Mouse (Mus musculus): ENCODE measurements around the gene Fkbp6.
A peak's percentile ranks its signal among the peaks of the same experiment; 100 is the strongest.
"Not testable (repeated sequence)": the region's sequence is repeated elsewhere in the genome, so short reads cannot be mapped to it uniquely, and the experiment has no call there.

Gene Fkbp6

GRCm38 (mm10) chr5:135349862-135350261 lies at the start of gene Fkbp6:
Gene Fkbp6 (minus strand): TSS chr5:135350044.
- DNase-seq (ENCODE audit: low read depth, low spot score) = no peak

- no peak for DNase-seq (ENCODE audit: low read depth, low spot score)
Observed at GRCm38 (mm10) chr5:135399382-135399781, 49.5 kb upstream of the Fkbp6 start.

GRCm38 (mm10) chr5:135395826-135396225 lies 46.0 kb upstream of the Fkbp6 start:
- no peak for DNase-seq (ENCODE audit: low read depth, low spot score)

GRCm38 (mm10) chr5:135394004-135394823 lies 44.4 kb upstream of the Fkbp6 start, which contains the start of gene Pom121:
Gene Pom121 (minus strand): TSS chr5:135394546.
- peak; percentile 67 for DNase-seq (ENCODE audit: low read depth, low spot score)

GRCm38 (mm10) chr5:135383771-135384170 lies 33.9 kb upstream of the Fkbp6 start:
- no peak for DNase-seq (ENCODE audit: low read depth, low spot score)

GRCm38 (mm10) chr5:135382746-135383145 lies 32.9 kb upstream of the Fkbp6 start:
- DNase-seq (ENCODE audit: low read depth, low spot score) = no peak

- DNase-seq (ENCODE audit: low read depth, low spot score) = no peak
Observed at GRCm38 (mm10) chr5:135381356-135381925, 31.6 kb upstream of the Fkbp6 start.

GRCm38 (mm10) chr5:135380681-135381080 lies 30.8 kb upstream of the Fkbp6 start:
- DNase-seq (ENCODE audit: low read depth, low spot score) = no peak

- DNase-seq (ENCODE audit: low read depth, low spot score) = no peak
Observed at GRCm38 (mm10) chr5:135376341-135376740, 26.5 kb upstream of the Fkbp6 start.

GRCm38 (mm10) chr5:135375167-135375566 lies 25.3 kb upstream of the Fkbp6 start:
- no peak for DNase-seq (ENCODE audit: low read depth, low spot score)

- no peak for DNase-seq (ENCODE audit: low read depth, low spot score)
Observed at GRCm38 (mm10) chr5:135373601-135374000, 23.8 kb upstream of the Fkbp6 start.

GRCm38 (mm10) chr5:135371195-135371594 lies 21.4 kb upstream of the Fkbp6 start:
- no peak for DNase-seq (ENCODE audit: low read depth, low spot score)

GRCm38 (mm10) chr5:135369787-135370654 lies 20.2 kb upstream of the Fkbp6 start, which contains the start of gene Nsun5:
Gene Nsun5 (plus strand): TSS chr5:135369953.
- peak; percentile 90 for DNase-seq (ENCODE audit: low read depth, low spot score)

GRCm38 (mm10) chr5:135369196-135369595 lies 19.4 kb upstream of the Fkbp6 start:
- not testable (repeated sequence) for DNase-seq (ENCODE audit: low read depth, low spot score)

GRCm38 (mm10) chr5:135368312-135368711 lies 18.5 kb upstream of the Fkbp6 start:
- DNase-seq (ENCODE audit: low read depth, low spot score) = no peak

GRCm38 (mm10) chr5:135367841-135368240 lies 18.0 kb upstream of the Fkbp6 start:
- DNase-seq (ENCODE audit: low read depth, low spot score) = no peak

- DNase-seq (ENCODE audit: low read depth, low spot score) = no peak
Observed at GRCm38 (mm10) chr5:135363540-135363939, 13.7 kb upstream of the Fkbp6 start.

- DNase-seq (ENCODE audit: low read depth, low spot score) = no peak
Observed at GRCm38 (mm10) chr5:135362572-135362971, 12.7 kb upstream of the Fkbp6 start.

- no peak for DNase-seq (ENCODE audit: low read depth, low spot score)
Observed at GRCm38 (mm10) chr5:135359772-135360171, 9.9 kb upstream of the Fkbp6 start.

- no peak for DNase-seq (ENCODE audit: low read depth, low spot score)
Observed at GRCm38 (mm10) chr5:135357556-135357955, 7.7 kb upstream of the Fkbp6 start.

- no peak for DNase-seq (ENCODE audit: low read depth, low spot score)
Observed at GRCm38 (mm10) chr5:135356090-135356489, 6.2 kb upstream of the Fkbp6 start.

GRCm38 (mm10) chr5:135353564-135353963 lies 3.7 kb upstream of the Fkbp6 start:
- DNase-seq (ENCODE audit: low read depth, low spot score) = no peak
